In the genomic region with DNA sequence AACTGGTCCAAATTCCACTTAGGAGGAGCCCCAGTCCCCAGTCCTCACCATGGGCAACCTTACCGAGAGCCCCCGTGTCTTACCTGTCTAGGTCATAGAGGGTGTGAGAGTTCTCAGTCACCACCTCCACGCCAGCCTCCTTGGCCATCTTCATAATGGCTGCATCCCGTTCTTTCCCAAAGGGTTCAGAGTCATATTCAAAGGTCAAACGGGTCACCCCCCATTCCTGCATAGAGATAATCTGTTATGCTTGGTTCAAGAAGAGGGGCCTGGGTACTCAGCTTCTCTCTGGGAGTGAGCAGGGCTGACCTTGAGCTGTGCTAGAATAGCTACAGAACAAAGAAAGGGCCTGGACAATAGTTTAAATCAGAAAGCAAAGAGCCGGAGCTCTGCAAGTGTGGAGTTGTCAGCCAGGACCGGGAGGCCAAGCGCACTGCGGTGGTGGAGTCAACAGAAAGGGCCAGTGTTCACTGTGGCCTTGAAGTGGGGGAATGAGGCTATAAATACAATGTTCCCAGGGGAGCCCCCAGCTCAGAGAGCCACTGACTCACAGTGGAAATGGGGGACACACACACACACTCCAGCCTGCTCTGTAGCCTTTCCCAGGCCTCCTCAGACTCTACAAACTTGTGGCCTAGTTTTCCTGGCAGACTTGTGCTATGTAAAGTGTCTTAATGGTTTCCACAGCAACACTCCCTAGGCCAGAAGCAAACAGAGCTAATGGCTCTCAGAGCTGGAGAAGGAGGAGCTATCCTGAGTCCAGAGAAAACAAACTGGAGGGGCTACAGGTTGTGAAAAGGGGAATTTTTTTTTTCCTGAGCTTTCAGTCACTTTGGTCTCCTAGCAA, we compare ENCODE assay signal across 8 mouse cellular contexts. TPM values are rescaled to one million over a fixed set of nuclear protein-coding genes. Genes with fewer than 3 reads are reported as not detected.
A peak's percentile ranks its signal among the peaks of the same experiment; 100 is the strongest.
DNase-seq lines count a peak whose midpoint lies in the region; ATAC-seq and TF ChIP-seq lines count a peak whose summit lies in the region.

No protein-coding gene starts in this region.

- WGBS in liver, adult 2 months: 53% methylated on average over 9 of the region's 9 CpGs
- WGBS in kidney, adult 2 months: 69% methylated on average over 9 of the region's 9 CpGs

- no peak for TF ChIP-seq CTCF in liver, adult 2 months (IDR thresholded peaks at IDR 0.05; ENCODE audit: low read depth, low read length)
- no peak for TF ChIP-seq CTCF in kidney, adult 2 months (conservative IDR thresholded peaks at IDR 0.05; ENCODE audit: insufficient read depth, insufficient read length, low read depth, low read length)

- H3K9ac ChIP-seq in liver, adult 2 months (ENCODE audit: low read depth, low read length): no peak overlapping the region

- H3K36me3 ChIP-seq in liver, adult 2 months (ENCODE audit: control insufficient read depth, insufficient read depth, low read length): peaks cover 26% of the 10 kb centered on the region
- H3K36me3 ChIP-seq in kidney, adult 2 months (ENCODE audit: control insufficient read depth, insufficient read depth, low read length): no peaks in the 10 kb centered on the region

- DNase-seq in liver, adult 2 months (ENCODE audit: extremely low read depth, low read depth, low spot score): peak; percentile 50
- DNase-seq in liver: no peak
- DNase-seq in embryo, embryonic 9.5 days (ENCODE audit: extremely low spot score): peak; percentile 25
- DNase-seq in heart, adult 8-10 months (ENCODE audit: low spot score): peak; percentile 82
- DNase-seq in kidney, adult 2 months: peak; percentile 65
- DNase-seq in lung, postnatal 36 days: peak; percentile 86
- DNase-seq in urinary bladder, postnatal 25 days (ENCODE audit: low spot score): no peak

- TF ChIP-seq POLR2A in liver, adult 2 months (IDR thresholded peaks at IDR 0.05; ENCODE audit: extremely low read depth, insufficient read depth, low read length): no peak
- no peak for TF ChIP-seq POLR2A in kidney, adult 2 months (IDR thresholded peaks at IDR 0.05; ENCODE audit: low read depth, low read length)

- no peak overlapping the region for H3K4me3 ChIP-seq in liver, adult 2 months (ENCODE audit: insufficient read depth, low read depth, low read length)
- no peak overlapping the region for H3K4me3 ChIP-seq in kidney, adult 2 months (ENCODE audit: insufficient read depth, low read depth, low read length)

- H3K27me3 ChIP-seq in liver, adult 2 months (ENCODE audit: control insufficient read depth, insufficient read depth, low read length): no peaks in the 10 kb centered on the region
- H3K27me3 ChIP-seq in kidney, adult 2 months (replicated peaks; ENCODE audit: control insufficient read depth, insufficient read depth, low read length): no peaks in the 10 kb centered on the region

- H3K79me2 ChIP-seq in liver, adult 2 months (ENCODE audit: control insufficient read depth, insufficient read depth, low read length): peaks cover 5% of the 10 kb centered on the region

- peak overlapping the region; percentile 79 for H3K27ac ChIP-seq in liver, adult 2 months (replicated peaks; ENCODE audit: insufficient read depth, low read depth, low read length)
- peak overlapping the region; percentile 79 for H3K27ac ChIP-seq in kidney, adult 2 months (ENCODE audit: insufficient read depth, low read depth, low read length)

- peaks cover 53% of the 10 kb centered on the region for H3K4me1 ChIP-seq in liver, adult 2 months (ENCODE audit: control insufficient read depth, insufficient read depth, low read length)
- H3K4me1 ChIP-seq in kidney, adult 2 months (ENCODE audit: control insufficient read depth, insufficient read depth, low read length): peaks cover 59% of the 10 kb centered on the region

- no peak for ATAC-seq in megakaryocyte progenitor cell, adult 5-6 weeks (replicated peaks; ENCODE audit: poor library complexity)

RNA-seq across cellular contexts. Expression of a gene that starts 9.2 kb away (rescaled TPM):
- total RNA-seq in liver, adult 2 months (2014; rRNA removed): 20.5 and 22.4 TPM in 2 replicates
- polyA plus RNA-seq in liver, adult 2 months (2012; rRNA removed): 17.1 and 21.9 TPM in 2 replicates
- 10 to 100 TPM; 22.6 to 35.6 (median 32.8) TPM for total RNA-seq in heart, adult 8-10 months (2022)
- 13.5 and 15.3 TPM in 2 replicates for polyA plus RNA-seq in kidney, adult 2 months (2012; rRNA removed)
- total RNA-seq in megakaryocyte progenitor cell, adult 5-6 weeks (2015): 9.0 and 10.1 TPM in 2 replicates
- 7.4 and 10.9 TPM in 2 replicates for total RNA-seq in megakaryocyte progenitor cell, adult 5-6 weeks (2017)

RNA-seq across cellular contexts. Expression of a gene that starts 23.6 kb away (rescaled TPM):
- 0.65 and 1.0 TPM in 2 replicates for total RNA-seq in liver, adult 2 months (2014; rRNA removed)
- 1.3 and 1.6 TPM in 2 replicates for polyA plus RNA-seq in liver, adult 2 months (2012; rRNA removed)
- 1 to 10 TPM; 3.4 to 4.6 (median 3.9) TPM for total RNA-seq in heart, adult 8-10 months (2022)
- 41.5 and 49.3 TPM in 2 replicates for polyA plus RNA-seq in kidney, adult 2 months (2012; rRNA removed)
- total RNA-seq in megakaryocyte progenitor cell, adult 5-6 weeks (2015): not detected in 2 replicates
- total RNA-seq in megakaryocyte progenitor cell, adult 5-6 weeks (2017): 0.07 TPM in 1 of 2 replicates, not detected in the other

RNA-seq across cellular contexts. Expression of a gene that starts 35.7 kb away (rescaled TPM):
- 3.0 and 3.9 TPM in 2 replicates for total RNA-seq in liver, adult 2 months (2014; rRNA removed)
- polyA plus RNA-seq in liver, adult 2 months (2012; rRNA removed): 26.0 and 30.7 TPM in 2 replicates
- total RNA-seq in heart, adult 8-10 months (2022): 1 to 10 TPM; 5.5 to 6.8 (median 6.2) TPM
- 29.6 and 35.4 TPM in 2 replicates for polyA plus RNA-seq in kidney, adult 2 months (2012; rRNA removed)
- 62.3 and 76.4 TPM in 2 replicates for total RNA-seq in megakaryocyte progenitor cell, adult 5-6 weeks (2015)
- 16.5 and 19.3 TPM in 2 replicates for total RNA-seq in megakaryocyte progenitor cell, adult 5-6 weeks (2017)

RNA-seq across cellular contexts. Expression of a gene that starts 42.3 kb away (rescaled TPM):
- total RNA-seq in liver, adult 2 months (2014; rRNA removed): 1.3 and 2.0 TPM in 2 replicates
- 3.3 and 5.6 TPM in 2 replicates for polyA plus RNA-seq in liver, adult 2 months (2012; rRNA removed)
- total RNA-seq in heart, adult 8-10 months (2022): 1 to 10 TPM in 2 of 4 experiments, under 1 TPM in 2; 0.26 to 1.5 (median 0.86) TPM
- polyA plus RNA-seq in kidney, adult 2 months (2012; rRNA removed): 4.3 and 5.3 TPM in 2 replicates
- 1.6 and 2.1 TPM in 2 replicates for total RNA-seq in megakaryocyte progenitor cell, adult 5-6 weeks (2015)
- total RNA-seq in megakaryocyte progenitor cell, adult 5-6 weeks (2017): 1.3 and 2.5 TPM in 2 replicates

RNA-seq across cellular contexts. Expression of a gene that starts 50.0 kb away (rescaled TPM):
- total RNA-seq in liver, adult 2 months (2014; rRNA removed): 0.37 and 0.74 TPM in 2 replicates
- polyA plus RNA-seq in liver, adult 2 months (2012; rRNA removed): 0.88 and 1.7 TPM in 2 replicates
- total RNA-seq in heart, adult 8-10 months (2022): under 1 TPM in 1 of 4 experiments, not detected in 3; 0.75 TPM
- polyA plus RNA-seq in kidney, adult 2 months (2012; rRNA removed): 54.1 and 70.7 TPM in 2 replicates
- 0.32 and 0.69 TPM in 2 replicates for total RNA-seq in megakaryocyte progenitor cell, adult 5-6 weeks (2015)
- 0.47 TPM in 1 of 2 replicates, not detected in the other for total RNA-seq in megakaryocyte progenitor cell, adult 5-6 weeks (2017)

Comparison
In these comparisons a context has a peak if more than half of its experiments do, and no peak if none do; other contexts are left out.
1. DNase-seq: peak in liver, adult 2 months (single experiment), embryo, embryonic 9.5 days (single experiment), heart, adult 8-10 months (single experiment), kidney, adult 2 months (single experiment) and lung, postnatal 36 days (single experiment); none in liver (single experiment) and urinary bladder, postnatal 25 days (single experiment).